Mouse (Mus musculus): Measurements from ENCODE around the gene Rapgefl1.

GRCm38 (mm10) chr11:98863751-98864429, 27.3 kb downstream of the Rapgefl1 start:
- TF ChIP-seq POLR2A (IDR thresholded peaks at IDR 0.05; ENCODE audit: control insufficient read depth, low read depth, low read length), result peak; percentile 25
- TF ChIP-seq CTCF (IDR thresholded peaks at IDR 0.05; ENCODE audit: control insufficient read depth, insufficient read depth, insufficient replicate concordance, low read depth, low read length), result no peak
